Mouse (Mus musculus): ENCODE measurements around the gene H2afj. TPM values are rescaled to one million over a fixed set of nuclear protein-coding genes. Genes with fewer than 3 reads are reported as not detected.

Gene H2afj
- total RNA-seq, 1 experiment from 2014 or later, result 200 TPM

DNA sequence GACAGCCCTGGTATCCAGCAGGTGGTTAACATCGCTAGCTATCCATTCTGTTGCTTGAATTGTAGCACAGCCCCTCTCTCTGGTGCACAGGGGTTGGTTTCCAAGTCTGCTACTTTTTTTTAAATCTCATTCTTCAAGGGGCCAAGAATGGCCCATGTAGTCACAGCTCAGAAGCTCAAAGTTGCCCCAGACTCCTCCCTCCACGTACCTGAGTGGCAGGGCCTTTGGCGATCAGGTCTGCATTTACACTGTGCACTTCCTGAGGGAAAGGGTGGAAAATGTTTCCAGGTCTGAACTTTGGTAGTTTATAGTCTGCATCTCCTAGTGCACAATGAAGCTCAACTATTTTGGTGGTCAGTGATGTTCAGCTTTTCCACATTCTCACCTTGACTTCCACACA, 39.2 kb downstream of the H2afj start:
- DNase-seq, result no peak

DNA sequence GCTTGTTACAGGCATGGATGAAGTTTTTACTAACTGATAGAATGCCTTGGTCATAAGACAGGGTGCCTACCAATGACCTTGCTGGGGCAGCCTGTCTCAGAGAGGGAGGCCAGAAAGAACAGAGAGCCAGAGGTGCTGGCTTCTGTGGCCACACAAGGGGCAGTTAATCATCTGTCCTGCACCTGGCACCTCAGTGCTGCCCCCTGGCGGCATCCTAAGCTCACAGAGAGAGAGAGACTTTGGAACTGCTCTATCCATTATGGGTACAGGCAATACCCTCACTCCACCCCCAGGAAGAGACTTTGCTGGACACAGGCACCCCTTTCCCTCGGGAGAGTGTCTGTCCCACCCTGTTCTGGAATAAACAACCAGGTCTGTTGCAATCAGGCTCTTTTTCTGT, 39.7 kb downstream of the H2afj start:
- DNase-seq, result peak; percentile 70

DNA sequence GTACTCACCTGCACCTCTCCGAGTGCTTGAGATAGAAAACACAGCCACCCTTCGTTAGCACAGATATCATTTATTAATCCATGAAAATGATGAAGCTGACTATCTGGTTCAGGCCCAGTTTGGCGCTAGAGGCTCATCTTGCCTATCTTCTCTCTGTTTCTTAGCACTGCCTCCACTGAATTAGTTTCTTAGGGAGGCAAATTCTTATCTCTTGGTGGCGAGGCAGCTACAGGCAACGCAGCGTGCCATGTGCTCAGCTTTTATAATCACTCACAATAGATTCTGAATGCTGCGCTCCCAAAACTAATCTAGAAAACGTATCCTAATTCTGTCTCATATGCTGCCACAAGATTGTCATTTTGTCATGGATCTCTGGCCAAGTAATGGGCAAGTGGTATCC, 40.4 kb downstream of the H2afj start:
- DNase-seq, result no peak

DNA sequence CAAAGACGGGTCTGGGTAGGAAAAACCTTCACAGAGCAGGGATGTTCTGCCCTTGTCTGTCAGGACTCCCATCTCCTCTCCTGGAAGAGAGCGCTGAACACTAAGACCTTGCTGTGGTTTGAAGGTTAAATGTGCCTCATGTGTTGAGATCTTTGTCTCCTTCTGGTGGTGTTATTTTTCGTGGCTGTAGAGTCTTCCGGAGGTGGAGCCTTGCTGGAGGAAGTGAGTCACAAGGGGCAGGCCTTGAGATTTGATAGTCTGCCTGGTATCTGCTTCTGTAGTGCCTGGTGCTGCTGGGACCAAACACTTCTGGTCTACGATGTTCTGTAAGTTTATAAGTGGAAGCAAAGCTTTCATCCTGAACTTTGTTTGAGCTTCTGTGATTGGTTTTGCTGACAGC, 40.9 kb downstream of the H2afj start:
- no peak for DNase-seq

DNA sequence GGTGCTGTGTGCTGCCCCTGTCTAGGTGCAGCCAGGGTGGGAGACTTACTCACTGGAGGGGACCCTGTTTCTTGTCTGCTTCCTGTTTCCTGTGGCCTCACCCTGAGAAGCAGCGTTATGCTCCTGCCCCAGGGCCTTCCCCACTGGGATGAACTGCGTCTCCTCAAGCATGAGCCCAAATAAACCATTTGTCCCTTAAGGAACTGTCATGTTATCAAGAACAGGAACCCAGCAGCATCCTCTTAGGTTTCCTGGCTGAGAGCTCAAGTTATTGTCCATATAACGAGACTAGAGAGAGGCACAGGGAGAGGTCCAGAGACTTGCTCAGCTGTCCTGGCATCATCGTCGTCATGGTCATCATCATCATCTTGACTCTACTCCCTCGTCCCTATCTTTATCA, 42.2 kb downstream of the H2afj start:
- no peak for DNase-seq

DNA sequence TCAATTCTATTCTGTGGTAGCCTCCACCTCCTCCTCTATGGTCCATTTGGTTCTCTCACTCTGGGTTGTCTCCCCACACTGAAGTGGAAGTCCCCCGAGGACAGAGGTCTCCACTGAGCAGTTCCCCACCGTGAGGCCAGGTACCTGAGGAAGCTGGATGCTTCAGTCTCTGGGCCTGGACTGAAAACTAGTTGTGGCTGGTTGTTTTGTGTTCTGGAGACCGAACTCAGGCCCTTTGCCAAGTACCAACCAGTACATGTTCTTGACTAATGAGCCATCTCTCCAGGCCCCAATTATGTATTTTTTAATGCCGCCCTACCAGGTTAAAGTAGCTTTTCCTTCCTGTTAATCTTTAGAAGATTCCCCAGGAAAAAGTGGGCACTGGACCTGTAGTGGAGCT, 44.3 kb downstream of the H2afj start:
- DNase-seq, result no peak

DNA sequence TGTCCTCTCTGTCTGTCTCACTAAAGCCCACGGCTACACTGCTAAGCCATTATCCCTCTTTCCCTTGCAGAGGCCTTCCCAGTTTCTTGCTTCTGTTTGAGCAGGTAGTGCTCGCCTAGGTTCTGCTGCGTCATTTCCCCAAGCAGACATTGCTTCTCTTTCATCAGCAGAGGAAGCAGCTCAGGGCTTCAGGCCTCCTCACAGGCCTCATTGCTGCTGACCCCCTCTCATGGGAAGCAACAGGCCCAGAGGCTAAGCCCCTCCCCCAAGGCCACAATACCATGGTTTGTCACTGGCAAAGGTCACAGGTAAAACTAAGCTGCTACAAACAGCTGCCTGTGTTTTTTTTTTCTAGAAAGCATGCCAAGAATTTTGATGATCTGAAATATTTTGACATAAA, 44.7 kb downstream of the H2afj start:
- DNase-seq, result no peak

DNA sequence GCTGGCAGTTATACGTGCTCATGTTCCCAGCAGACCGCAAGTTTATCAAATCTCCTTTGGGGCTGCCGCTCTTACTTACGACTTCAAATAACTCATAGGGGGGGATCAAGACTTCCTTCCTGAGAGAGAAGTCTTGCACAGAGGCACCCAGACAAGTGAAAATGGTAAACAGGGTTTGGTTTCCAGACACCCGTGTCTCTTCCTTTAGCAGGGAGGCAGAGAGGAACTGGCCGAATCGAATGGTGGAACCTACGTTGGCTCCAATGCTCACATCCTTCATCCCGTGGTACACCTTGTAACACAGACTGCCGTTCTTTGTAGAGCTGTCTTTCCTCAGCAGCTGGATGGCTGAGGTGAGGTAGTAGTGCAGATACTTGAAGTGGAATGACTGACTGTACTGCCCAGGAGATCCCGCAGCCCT, 46.3 kb downstream of the H2afj start:
- no peak for DNase-seq

DNA sequence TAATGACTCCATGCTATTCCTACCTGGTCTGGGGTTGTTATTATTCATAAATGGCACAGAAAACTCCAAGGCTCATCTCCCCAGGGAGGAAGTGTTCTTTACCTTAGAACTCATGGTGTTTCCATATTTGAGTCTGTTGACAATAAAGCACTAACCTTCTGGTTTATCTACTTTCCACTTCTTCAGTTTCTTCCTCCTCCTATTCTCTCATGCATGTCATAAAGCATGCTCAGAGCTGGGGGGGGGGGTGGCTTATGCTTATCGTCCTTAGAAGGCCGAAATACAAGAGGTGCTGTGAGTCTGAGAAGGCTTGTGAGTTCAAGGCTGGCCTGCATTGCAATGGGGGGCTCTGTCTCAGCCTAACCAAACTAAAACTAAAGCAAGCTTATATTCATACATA, 47.1 kb downstream of the H2afj start:
- no peak for DNase-seq

DNA sequence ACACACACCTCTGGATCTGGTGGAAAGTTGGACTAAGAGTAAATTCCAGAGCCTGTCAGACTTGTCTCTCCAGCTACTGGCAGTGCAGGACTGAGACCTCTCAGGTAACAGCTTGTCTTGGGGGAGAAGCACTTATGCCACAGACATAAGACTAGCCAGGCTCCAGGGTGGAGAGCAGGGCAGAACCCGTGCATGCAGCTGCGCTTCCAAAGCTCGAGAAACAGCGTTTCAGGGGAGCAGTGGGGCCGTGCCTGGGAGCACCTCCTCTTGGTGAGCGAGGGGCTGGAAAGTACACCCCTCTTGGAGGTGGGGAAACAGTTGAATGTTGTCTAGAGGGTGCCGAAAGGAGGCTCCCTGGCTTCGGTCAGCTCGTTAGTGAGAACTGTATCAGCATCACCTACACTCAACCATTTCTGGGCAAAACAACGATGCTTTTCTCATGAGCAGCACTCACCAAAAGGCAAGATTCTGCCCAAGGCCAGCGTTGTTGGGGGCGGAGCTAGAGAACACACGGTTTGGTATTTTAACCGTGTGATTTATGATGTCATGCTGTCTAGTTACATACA, 48.1 kb downstream of the H2afj start:
- peak; percentile 35 for DNase-seq

DNA sequence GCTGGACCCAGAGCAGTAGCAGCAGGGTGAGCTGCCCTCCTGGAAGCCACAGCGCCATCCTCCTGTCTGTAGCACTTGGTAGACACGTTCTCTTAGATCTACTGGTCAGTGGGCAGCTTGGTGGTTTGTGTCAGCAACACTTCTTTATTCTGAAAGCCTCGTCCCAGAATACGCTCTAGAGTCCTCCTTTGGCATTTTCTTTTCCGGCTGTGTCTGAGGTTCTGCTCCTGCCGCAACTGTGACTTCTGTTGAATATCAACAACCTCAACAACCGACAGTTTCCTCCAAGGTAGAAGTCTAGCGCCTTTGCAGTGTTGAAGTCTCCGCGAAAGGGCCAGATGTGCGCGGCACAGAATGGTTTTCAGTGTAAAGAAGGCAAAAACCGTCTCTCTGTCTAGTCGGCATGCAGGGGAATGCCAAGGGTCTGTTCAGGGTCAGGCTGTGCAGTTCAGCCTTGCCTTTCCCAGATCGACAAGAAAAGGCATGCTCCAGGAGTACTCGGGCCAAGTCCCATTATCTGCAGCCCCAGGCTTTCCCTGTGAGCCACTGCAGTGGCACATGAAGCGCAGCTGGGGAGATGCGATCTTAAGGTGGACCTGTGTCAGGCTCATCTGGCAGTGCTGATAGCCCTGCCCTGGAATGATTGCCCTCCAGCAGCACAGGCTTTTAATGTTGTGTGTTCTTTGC, 49.3 kb downstream of the H2afj start, which contains the start of gene Art4:
Gene Art4 (minus strand): TSS at position 548 of the 687 bp plus-strand sequence.
- peak; percentile 17 for DNase-seq

DNA sequence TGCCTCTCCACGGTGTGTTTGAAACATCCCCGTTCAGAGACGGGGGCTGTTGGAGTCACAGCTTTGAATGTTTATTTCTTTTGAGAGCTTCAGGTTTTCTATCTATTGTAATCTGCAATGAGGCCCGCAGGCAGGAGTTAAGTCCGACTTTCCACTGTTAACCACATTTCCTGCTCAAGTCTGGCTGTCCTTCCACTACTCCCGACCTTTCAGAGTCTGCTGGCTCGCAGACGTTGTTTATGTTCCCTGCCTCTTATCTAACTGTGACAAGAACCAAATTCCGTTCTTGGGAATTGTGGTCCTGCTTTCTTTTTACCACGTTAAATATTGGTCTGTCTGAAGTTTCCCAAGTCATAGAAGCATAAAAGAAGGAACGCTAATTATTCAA, 49.8 kb downstream of the H2afj start:
- no peak for DNase-seq

DNA sequence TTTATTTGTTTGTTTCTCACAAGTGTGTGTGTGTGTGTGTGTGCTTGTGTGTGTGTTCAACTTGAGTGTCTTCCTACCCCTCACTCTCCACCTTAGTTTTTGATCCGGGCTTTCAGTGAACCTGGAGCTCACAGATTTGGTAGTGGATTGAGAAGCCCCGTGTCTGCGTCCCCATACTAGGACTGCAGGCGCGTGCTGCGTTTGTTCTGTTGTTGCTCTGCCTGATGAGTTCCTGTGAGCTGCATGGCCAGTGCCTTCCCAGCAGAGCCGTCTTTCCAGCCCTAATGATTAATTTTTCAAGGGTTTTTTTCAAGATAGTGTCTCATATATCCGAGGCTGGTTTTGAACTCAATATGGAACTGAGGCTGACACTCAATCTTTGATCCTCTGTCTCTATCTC, 50.4 kb downstream of the H2afj start:
- no peak for DNase-seq

Small RNA genes lying within 50 kb of the gene (microRNA-seq; reads per million reads assigned to microRNA genes)
- 0 reads per million in 2 experiments for gene Gm44364

Other genes starting within 250 kb of the H2afj start
- gene Plbd1, start 146.3 kb upstream of the H2afj start, total RNA-seq (2021), result 27.3 and 36.0 TPM in 2 replicates
- gene Gucy2c, start 26.5 kb upstream of the H2afj start, total RNA-seq (2021), result not detected in 2 replicates
- gene Hist4h4, start 3.8 kb upstream of the H2afj start, total RNA-seq (2021), result 13.6 and 16.1 TPM in 2 replicates
- gene BC049715, start 19.4 kb downstream of the H2afj start, total RNA-seq (2021), result 0.24 and 0.94 TPM in 2 replicates
- gene Wbp11, start 20.0 kb downstream of the H2afj start, total RNA-seq (2021), result 73.2 and 79.7 TPM in 2 replicates
- 0.30 TPM in 1 of 2 replicates, not detected in the other for gene Smco3, start 27.2 kb downstream of the H2afj start, total RNA-seq (2021)
- gene Art4, start 49.5 kb downstream of the H2afj start, total RNA-seq (2021), result 5.3 and 5.4 TPM in 2 replicates
- gene Mgp, start 67.6 kb downstream of the H2afj start, total RNA-seq (2021), result 77.2 and 83.9 TPM in 2 replicates
- not detected in 2 replicates for gene Erp27, start 113.9 kb downstream of the H2afj start, total RNA-seq (2021)
- gene Pde6h, start 115.6 kb downstream of the H2afj start, total RNA-seq (2021), result 0.39 TPM in 1 of 2 replicates, not detected in the other
- gene Arhgdib, start 133.7 kb downstream of the H2afj start, total RNA-seq (2021), result 15.7 and 21.7 TPM in 2 replicates